Mouse (Mus musculus): ENCODE measurements around the gene Gm14410.
"Not testable (repeated sequence)": the region's sequence is repeated elsewhere in the genome, so short reads cannot be mapped to it uniquely, and the experiment has no call there.

Gene Gm14410

DNA sequence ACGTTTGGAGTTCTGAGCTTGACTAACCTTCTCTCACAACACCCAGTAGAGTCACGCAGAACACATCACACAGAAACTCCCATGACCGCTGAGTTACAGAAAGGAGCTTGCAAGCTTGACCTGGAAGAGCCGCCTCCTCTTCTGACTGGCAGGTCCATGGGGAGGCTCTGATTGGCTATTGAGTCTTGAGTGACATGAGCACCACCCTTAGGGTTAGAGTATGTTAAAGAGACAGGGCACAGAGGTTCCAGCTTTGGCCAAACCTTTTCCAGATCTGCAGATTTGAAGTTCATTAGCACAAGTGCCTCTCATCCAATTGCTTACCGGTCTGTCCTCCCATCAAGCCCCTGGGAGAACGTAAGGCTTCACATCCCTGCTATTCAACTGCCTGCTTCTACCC, at the start of gene Gm14410:
TSS of gene Gm14410 (minus strand) at position 81 of the 400 bp plus-strand sequence.
- not testable (repeated sequence) for ATAC-seq (ENCODE audit: insufficient number of reproducible peaks, low FRiP score, low TSS enrichment)

DNA sequence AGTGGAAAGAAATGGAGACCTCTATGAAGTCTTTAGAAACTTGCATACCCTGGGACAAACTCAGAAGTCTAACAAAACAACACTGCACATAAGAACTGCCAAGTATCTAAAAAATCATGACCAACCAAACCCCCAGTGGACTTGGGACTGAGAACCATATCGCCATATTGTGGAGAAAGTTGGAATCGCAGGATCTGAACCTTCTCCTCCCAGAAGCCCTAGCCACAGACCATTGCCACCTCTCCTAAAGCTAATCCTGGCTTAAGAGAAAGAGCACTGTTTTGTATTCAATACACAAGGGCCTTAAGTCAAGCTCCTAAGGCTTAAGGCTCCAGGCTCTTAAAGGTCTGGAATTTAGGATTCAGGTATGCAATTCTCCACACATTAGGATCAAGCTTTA, 41.2 kb upstream of the Gm14410 start:
- ATAC-seq (ENCODE audit: insufficient number of reproducible peaks, low FRiP score, low TSS enrichment) = not testable (repeated sequence)

DNA sequence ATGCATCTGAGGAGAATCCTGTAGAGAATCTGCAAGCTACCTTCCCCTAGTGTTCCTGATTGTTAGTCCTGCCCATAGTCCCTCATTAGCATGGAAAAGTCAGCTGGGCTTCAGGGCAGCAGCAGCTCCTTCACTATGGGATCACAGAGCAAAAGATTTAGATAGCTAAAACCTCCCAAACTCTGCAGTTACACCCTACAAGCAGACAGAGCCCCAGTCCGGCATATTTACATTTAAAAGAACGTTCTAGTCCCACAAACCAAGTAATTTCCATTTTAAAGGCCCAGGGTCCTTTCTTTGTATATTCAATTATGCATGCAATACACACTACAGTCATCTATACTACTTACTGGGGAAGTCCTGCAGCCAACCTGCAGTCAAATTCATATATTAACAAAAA, 24.2 kb upstream of the Gm14410 start:
- not testable (repeated sequence) for ATAC-seq (ENCODE audit: insufficient number of reproducible peaks, low FRiP score, low TSS enrichment)

DNA sequence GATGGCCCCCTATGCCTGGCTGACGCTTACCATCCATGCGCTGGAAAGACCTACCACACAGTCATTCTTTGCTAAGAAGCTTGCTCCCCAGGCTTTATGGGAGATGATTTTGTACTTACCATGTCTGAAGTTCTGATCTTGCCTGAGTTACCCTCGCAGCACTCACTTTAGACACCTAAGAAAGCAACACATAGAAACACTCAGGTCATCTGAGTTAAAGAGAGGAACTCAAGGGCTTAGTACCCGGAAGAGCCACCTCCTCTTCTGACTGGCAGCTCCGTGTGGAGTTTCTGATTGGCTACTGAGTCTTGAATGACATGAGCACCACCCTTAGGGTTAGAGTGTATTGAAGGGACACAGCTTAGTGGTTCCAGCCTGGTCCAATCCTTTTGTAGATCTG, 33.5 kb downstream of the Gm14410 start:
- not testable (repeated sequence) for ATAC-seq (ENCODE audit: insufficient number of reproducible peaks, low FRiP score, low TSS enrichment)

Data from cerebellum, adult (tissue).